Mouse (Mus musculus) forebrain, postnatal 0 days (tissue): ENCODE results near the gene Aspdh. TPM values are rescaled to one million over a fixed set of nuclear protein-coding genes. Genes with fewer than 3 reads are reported as not detected.

Experiments
- ATAC-seq: fragments of 200-750 bp; cut with Nextera tagmentation; 2 replicates; pipeline ENCODE4 v1.8.0; 2017; ENCODE audit warnings: mild to moderate bottlenecking, moderate library complexity
- DNase-seq: peaks from one replicate; pipeline ENCODE4 v3.0.0-alpha.2; 2015
- H3K27ac ChIP-seq: fragments of 300-500 bp; sonication (generic); 2 replicates; pipeline ENCODE4 v1.5.1; 2014; ENCODE audit warnings: low read depth, mild to moderate bottlenecking, antibody characterized with exemption, low read length, moderate library complexity, mixed read lengths
- H3K27me3 ChIP-seq: fragments of 300-500 bp; sonication (generic); 2 replicates; pipeline ENCODE4 v1.6.1; 2014; ENCODE audit warnings: mild to moderate bottlenecking, low read length, mixed read lengths; ENCODE audit not compliant: insufficient read depth
- H3K36me3 ChIP-seq: fragments of 300-500 bp; sonication (generic); 2 replicates; pipeline ENCODE4 v1.6.1; 2014; ENCODE audit warnings: mild to moderate bottlenecking, moderate library complexity; ENCODE audit not compliant: insufficient read depth
- H3K4me1 ChIP-seq: fragments of 300-500 bp; sonication (generic); 2 replicates; pipeline ENCODE4 v1.6.1; 2014; ENCODE audit warnings: antibody characterized with exemption; ENCODE audit not compliant: insufficient read depth
- H3K4me2 ChIP-seq: fragments of 300-500 bp; sonication (generic); 2 replicates; pipeline ENCODE4 v1.6.1; 2014; ENCODE audit warnings: low read depth, mild to moderate bottlenecking, moderate library complexity
- H3K4me3 ChIP-seq: fragments of 300-500 bp; sonication (generic); 2 replicates; pipeline ENCODE4 v1.5.1; 2014; ENCODE audit warnings: low read depth, low read length, mixed read lengths
- H3K9ac ChIP-seq: fragments of 300-500 bp; sonication (generic); 2 replicates; pipeline ENCODE4 v1.6.1; 2014; ENCODE audit warnings: mild to moderate bottlenecking
- H3K9me3 ChIP-seq: fragments of 300-500 bp; sonication (generic); 2 replicates; pipeline ENCODE4 v1.6.1; 2016; ENCODE audit warnings: low read length
- CTCF ChIP-seq: sonication (generic); IDR thresholded peaks from 2 replicates; pipeline ENCODE4 v1.5.1; 2016; ENCODE audit warnings: antibody characterized with exemption, control low read depth, low read depth
- WGBS: fragments of 180-500 bp; shearing (Covaris S2); extraction: QIAGEN DNeasy Blood & Tissue Kit; methylation state at CpG from one replicate; pipeline ENCODE4 v1.1.7; 2014; 5-methylcytosine and 5-hydroxymethylcytosine counted together
- polyA plus RNA-seq: library from polyadenylated mRNA; unstranded; fragments of >200 nt; fragmentation: Nextera tagmentation; extraction: Ambion mirVana; gene quantifications from 2 replicates; pipeline ENCODE4 v1.2.1, GENCODE M21; 2015
- total RNA-seq: library from RNA; depleted of rRNA; stranded (reverse); fragments of >200 nt; gene quantifications from 2 replicates; pipeline ENCODE4 v1.2.3, GENCODE M21; 2014

Gene Aspdh
- total and polyA plus RNA-seq, 2 experiments from 2014 or later: 2.2 to 20.3 TPM

GRCm38 (mm10) chr7:44494681-44495080, 29.5 kb downstream of the Aspdh start:
- no peak overlapping the region for H3K4me2 ChIP-seq
- H3K36me3 ChIP-seq: peaks cover 36% of the 10 kb centered on the region
- H3K27ac ChIP-seq: no peak overlapping the region
- H3K9ac ChIP-seq: 0 out of 2 replicates have a peak overlapping the region, but pooled peaks have one; percentile 98
- H3K4me1 ChIP-seq: peaks cover 17% of the 10 kb centered on the region
- no peak for DNase-seq
- H3K4me3 ChIP-seq: no peak overlapping the region
- TF ChIP-seq CTCF: no peak
- no peaks in the 10 kb centered on the region for H3K9me3 ChIP-seq
- H3K27me3 ChIP-seq: no peaks in the 10 kb centered on the region
- no peak for ATAC-seq
- WGBS: 93% methylated on average over 12 of the region's 12 CpGs

DNA sequence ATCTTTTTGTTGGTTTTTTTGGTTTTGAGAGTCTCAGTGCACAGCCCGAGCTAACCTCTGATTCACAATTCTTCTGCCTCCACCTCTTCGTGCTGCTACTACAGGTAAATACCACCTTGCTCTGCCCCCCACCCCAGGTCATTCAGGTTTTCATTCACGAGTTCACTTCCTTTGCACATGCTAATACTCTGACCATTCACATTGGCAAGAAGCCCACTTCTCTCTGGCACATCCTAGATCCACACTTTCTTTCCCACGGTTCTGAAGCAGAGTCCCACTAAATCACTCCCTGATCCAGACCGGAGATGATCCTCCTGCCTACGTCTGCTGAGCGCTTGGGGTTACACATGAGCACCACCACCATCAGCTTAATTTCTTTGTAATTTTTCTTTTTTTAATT, 29.9 kb downstream of the Aspdh start:
- no peaks in the 10 kb centered on the region for H3K9me3 ChIP-seq
- H3K36me3 ChIP-seq: peaks cover 32% of the 10 kb centered on the region
- ATAC-seq: no peak
- peak overlapping the region; percentile 70 for H3K4me2 ChIP-seq
- no peak overlapping the region for H3K27ac ChIP-seq
- no peaks in the 10 kb centered on the region for H3K27me3 ChIP-seq
- TF ChIP-seq CTCF: no peak
- H3K4me3 ChIP-seq: peak overlapping the region; percentile 88
- peak overlapping the region; percentile 98 for H3K9ac ChIP-seq
- no peak for DNase-seq
- peaks cover 17% of the 10 kb centered on the region for H3K4me1 ChIP-seq
- WGBS: 67% methylated on average over 7 of the region's 7 CpGs

- DNase-seq (peak; percentile 100), ATAC-seq (peak; percentile 97)
- no peaks in the 10 kb centered on the region for H3K27me3 ChIP-seq
- no peaks in the 10 kb centered on the region for H3K9me3 ChIP-seq
- peak within 1 kb of the TSS; percentile 88 for H3K4me3 ChIP-seq
- H3K27ac ChIP-seq: peak within 1 kb of the TSS; percentile 99
- H3K9ac ChIP-seq: peak within 1 kb of the TSS; percentile 98
- peak; percentile 36; the same call in 1 of the 2 replicates for TF ChIP-seq CTCF
- WGBS: under 1% methylated on average over 58 of the region's 58 CpGs
- H3K4me2 ChIP-seq: peak within 1 kb of the TSS; percentile 70
- H3K4me1 ChIP-seq: peaks cover 17% of the 10 kb centered on the region
- peaks cover 22% of the 10 kb centered on the region for H3K36me3 ChIP-seq
These were observed 31.0 kb downstream of the Aspdh start, which contains the start of the genes Emc10 and Fam71e1 for GRCm38 (mm10) chr7:44495992-44496770. TSS of gene Emc10 (minus strand) at chr7:44496529. TSS of gene Fam71e1 (plus strand) at chr7:44496581.

DNA sequence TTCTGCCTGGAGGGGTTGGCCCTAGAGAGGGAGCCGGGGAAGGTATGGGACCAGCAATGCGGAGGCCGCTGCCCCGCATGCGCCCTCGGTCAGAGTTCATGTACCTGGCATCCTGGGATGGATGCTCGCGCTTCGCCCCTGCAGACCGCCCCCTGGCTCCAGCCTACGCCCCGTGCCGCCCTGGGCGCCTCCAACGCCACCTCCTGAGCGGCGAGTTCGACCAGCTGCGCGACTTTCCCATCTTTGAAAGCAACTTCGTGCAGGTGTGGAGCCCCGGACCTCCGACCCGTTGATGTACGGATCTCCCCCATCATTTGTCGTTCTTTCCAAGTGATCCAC, 31.5 kb downstream of the Aspdh start:
- WGBS: under 1% methylated on average over 26 of the region's 26 CpGs
- peaks cover 17% of the 10 kb centered on the region for H3K4me1 ChIP-seq

GRCm38 (mm10) chr7:44497361-44498055, 32.3 kb downstream of the Aspdh start:
- H3K36me3 ChIP-seq: peaks cover 9% of the 10 kb centered on the region
- H3K4me2 ChIP-seq: peak overlapping the region; percentile 70
- no peaks in the 10 kb centered on the region for H3K27me3 ChIP-seq
- H3K4me3 ChIP-seq: peak overlapping the region; percentile 88
- H3K4me1 ChIP-seq: peaks cover 17% of the 10 kb centered on the region
- peak overlapping the region; percentile 99 for H3K27ac ChIP-seq
- TF ChIP-seq CTCF: no peak
- WGBS: 83% methylated on average over 10 of the region's 10 CpGs
- H3K9me3 ChIP-seq: no peaks in the 10 kb centered on the region
- no peak for ATAC-seq
- peak overlapping the region; percentile 98 for H3K9ac ChIP-seq
- no peak for DNase-seq

More for the DNA sequence above, 31.5 kb downstream of the Aspdh start:
- peak overlapping the region; percentile 88 for H3K4me3 ChIP-seq
- peak overlapping the region; percentile 98 for H3K9ac ChIP-seq
- peak overlapping the region; percentile 70 for H3K4me2 ChIP-seq
- no peaks in the 10 kb centered on the region for H3K9me3 ChIP-seq
- H3K27ac ChIP-seq: peak overlapping the region; percentile 99
- peak; percentile 30 for TF ChIP-seq CTCF
- DNase-seq: no peak
- peaks cover 16% of the 10 kb centered on the region for H3K36me3 ChIP-seq
- ATAC-seq: no peak
- H3K27me3 ChIP-seq: no peaks in the 10 kb centered on the region

DNA sequence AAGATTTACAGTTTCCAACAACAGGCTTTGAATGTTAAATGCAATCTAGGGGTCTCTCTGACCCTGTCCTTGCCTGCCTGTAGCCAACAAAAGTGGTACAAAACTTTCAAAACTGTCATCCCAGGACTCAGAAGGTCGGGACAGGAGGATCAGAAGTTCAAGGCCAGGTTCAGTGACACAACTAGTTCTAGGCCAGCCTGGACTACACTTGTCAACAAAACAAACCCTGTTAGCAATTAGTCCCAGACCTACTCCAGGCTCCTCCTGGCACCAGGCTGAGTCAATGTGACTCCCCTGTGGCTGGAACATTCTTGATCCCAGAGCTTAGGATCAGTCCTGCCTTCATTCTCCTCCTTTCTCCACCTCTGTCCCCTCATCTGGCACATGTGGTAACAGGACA, 33.7 kb downstream of the Aspdh start:
- Histone ChIP-seq H3K9ac (no peak overlapping the region), H3K27ac (no peak overlapping the region), H3K4me3 (no peak overlapping the region), H3K4me1 (peaks cover 17% of the 10 kb centered on the region), H3K9me3 (no peaks in the 10 kb centered on the region), H3K4me2 (no peak overlapping the region), H3K36me3 (no peaks in the 10 kb centered on the region; the same call in 1 of the 2 replicates), H3K27me3 (no peaks in the 10 kb centered on the region)
- TF ChIP-seq CTCF: no peak
- DNase-seq (no peak), ATAC-seq (no peak)
- WGBS: 83% methylated on average over 1 of the region's 1 CpGs

DNA sequence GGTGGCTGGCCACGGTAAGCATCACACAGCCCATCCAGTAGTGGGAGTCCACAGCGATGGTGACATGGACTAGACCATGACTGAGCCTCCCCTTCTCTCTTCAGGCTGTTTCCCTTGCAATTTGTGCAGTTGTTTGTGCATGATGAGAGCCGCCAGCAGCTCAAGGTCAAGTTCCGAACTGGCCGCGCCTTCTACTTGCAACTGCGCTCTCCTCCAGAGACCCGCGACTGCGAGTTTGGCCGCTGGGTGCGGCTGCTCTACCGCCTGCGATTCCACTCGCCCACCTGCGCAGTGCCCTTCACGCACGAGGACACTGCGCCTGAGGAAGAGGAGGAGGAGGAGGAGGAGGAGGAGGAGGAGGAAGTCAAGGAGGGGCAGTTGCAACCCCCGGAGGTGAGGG, 34.9 kb downstream of the Aspdh start:
- no peak overlapping the region for H3K27ac ChIP-seq
- H3K4me2 ChIP-seq: no peak overlapping the region
- no peaks in the 10 kb centered on the region for H3K27me3 ChIP-seq
- no peak for ATAC-seq
- no peak overlapping the region for H3K9ac ChIP-seq
- peaks cover 13% of the 10 kb centered on the region for H3K4me1 ChIP-seq
- no peak for DNase-seq
- no peaks in the 10 kb centered on the region; the same call in 1 of the 2 replicates for H3K36me3 ChIP-seq
- H3K9me3 ChIP-seq: no peaks in the 10 kb centered on the region
- no peak overlapping the region for H3K4me3 ChIP-seq
- WGBS: 69% methylated on average over 20 of the region's 20 CpGs
- no peak for TF ChIP-seq CTCF
